Mouse (Mus musculus): Measurements from ENCODE around the gene Atp5g3.

DNA sequence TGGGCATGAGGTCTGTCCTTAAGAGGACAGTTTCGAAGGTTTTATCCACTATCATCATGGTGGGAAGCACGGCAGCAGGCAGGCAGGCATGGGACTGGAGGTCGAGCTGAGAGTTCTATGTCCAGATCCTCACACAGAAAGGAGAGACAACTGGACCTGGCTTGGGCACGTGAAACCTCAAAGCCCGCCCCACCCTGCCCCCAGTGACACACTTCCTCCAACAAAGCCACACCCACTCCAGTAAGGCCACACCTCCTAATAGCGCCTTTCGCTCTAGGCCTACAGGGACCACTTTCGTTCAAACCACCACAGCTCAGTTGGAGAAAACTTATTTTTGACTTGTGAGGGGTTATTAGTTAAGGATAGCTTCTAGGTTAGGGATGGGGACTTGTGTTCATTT lies 32.6 kb upstream of the Atp5g3 start:
- TF ChIP-seq CTCF (conservative IDR thresholded peaks at IDR 0.05; ENCODE audit: low read length) (no peak), POU5F1 (IDR thresholded peaks at IDR 0.05; ENCODE audit: borderline replicate concordance, low read length) (no peak)
